Mouse (Mus musculus) right cerebral cortex, postnatal 25 days (tissue): ENCODE results near the gene Spg11.

Source experiments
- DNase-seq: peaks from one replicate; pipeline ENCODE4 v3.0.0; 2022

The Spg11 gene

GRCm38 (mm10) chr2:122117961-122118958 lies at the start of gene Spg11:
Gene Spg11 (minus strand): TSS chr2:122118386.
- DNase-seq: peak; percentile 98

GRCm38 (mm10) chr2:122164293-122164692 lies 46.1 kb upstream of the Spg11 start:
- peak; percentile 9 for DNase-seq

GRCm38 (mm10) chr2:122163430-122164195 lies 45.4 kb upstream of the Spg11 start:
- DNase-seq: peak; percentile 16

GRCm38 (mm10) chr2:122162529-122162928 lies 44.3 kb upstream of the Spg11 start:
- DNase-seq: no peak

- no peak for DNase-seq
Measured at GRCm38 (mm10) chr2:122161542-122161941, 43.4 kb upstream of the Spg11 start.

GRCm38 (mm10) chr2:122160680-122161079 lies 42.5 kb upstream of the Spg11 start, which contains the start of gene Trim69:
Gene Trim69 (plus strand): TSS chr2:122160700.
- DNase-seq: peak; percentile 37

GRCm38 (mm10) chr2:122159667-122160066 lies 41.5 kb upstream of the Spg11 start:
- DNase-seq: no peak

- DNase-seq: no peak
Measured at GRCm38 (mm10) chr2:122158362-122158802, 40.2 kb upstream of the Spg11 start.

- DNase-seq: no peak
Measured at GRCm38 (mm10) chr2:122157561-122157960, 39.4 kb upstream of the Spg11 start.

- DNase-seq: no peak
Measured at GRCm38 (mm10) chr2:122156051-122156700, 38.0 kb upstream of the Spg11 start.

GRCm38 (mm10) chr2:122155292-122155691 lies 37.1 kb upstream of the Spg11 start:
- no peak for DNase-seq

GRCm38 (mm10) chr2:122154479-122154878 lies 36.3 kb upstream of the Spg11 start:
- DNase-seq: no peak

- DNase-seq: no peak
Measured at GRCm38 (mm10) chr2:122153681-122154365, 35.6 kb upstream of the Spg11 start.

- no peak for DNase-seq
Measured at GRCm38 (mm10) chr2:122152850-122153249, 34.7 kb upstream of the Spg11 start.

GRCm38 (mm10) chr2:122151221-122151620 lies 33.0 kb upstream of the Spg11 start:
- no peak for DNase-seq

- DNase-seq: no peak
Measured at GRCm38 (mm10) chr2:122149716-122150115, 31.5 kb upstream of the Spg11 start.

GRCm38 (mm10) chr2:122149316-122149715 lies 31.1 kb upstream of the Spg11 start:
- DNase-seq: no peak

- no peak for DNase-seq
Measured at GRCm38 (mm10) chr2:122148242-122148917, 30.2 kb upstream of the Spg11 start.

GRCm38 (mm10) chr2:122147508-122148241 lies 29.5 kb upstream of the Spg11 start, which contains the start of gene B2m:
Gene B2m (plus strand): TSS chr2:122147686.
- DNase-seq: peak; percentile 87

- DNase-seq: no peak
Measured at GRCm38 (mm10) chr2:122146687-122147086, 28.5 kb upstream of the Spg11 start.

GRCm38 (mm10) chr2:122145756-122146155 lies 27.6 kb upstream of the Spg11 start:
- no peak for DNase-seq
